Mouse (Mus musculus): ENCODE results near the gene Elf4. TPM values are rescaled to one million over a fixed set of nuclear protein-coding genes. Genes with fewer than 3 reads are reported as not detected.

Gene Elf4
- polyA plus RNA-seq, 1 experiment from 2014 or later: 10.1 TPM

DNA sequence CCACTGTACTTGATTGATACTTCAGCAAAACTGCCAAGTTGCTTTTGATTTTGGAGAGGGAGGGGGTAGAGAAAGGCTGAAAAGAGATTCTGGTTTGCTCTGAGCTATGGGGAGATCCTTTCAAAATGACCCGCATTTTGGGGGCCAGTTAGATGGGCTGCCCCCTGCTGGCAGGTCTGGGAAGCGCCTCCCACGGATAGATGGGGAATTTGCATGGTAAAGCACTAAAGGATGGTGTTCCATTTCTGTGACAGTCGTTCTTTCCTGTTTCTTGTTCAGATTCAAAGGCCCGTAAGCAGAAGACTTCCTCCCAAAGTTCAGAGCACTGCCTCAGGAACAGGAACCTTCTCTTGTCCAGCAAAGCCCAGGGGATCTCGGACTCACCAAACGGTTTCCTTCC lies 79.3 kb downstream of the Elf4 start:
- H3K4me3 ChIP-seq (ENCODE audit: low read length): no peak overlapping the region
- no peaks in the 10 kb centered on the region for H3K9me3 ChIP-seq (replicated peaks; ENCODE audit: control insufficient read depth, low read length)
- no peak overlapping the region for H3K27ac ChIP-seq (ENCODE audit: low read length)
- 40% methylated on average over 7 of the region's 7 CpGs for WGBS
- no peaks in the 10 kb centered on the region for H3K27me3 ChIP-seq (ENCODE audit: control insufficient read depth, insufficient read depth, low read length)
- H3K4me2 ChIP-seq (ENCODE audit: low read depth, low read length): no peak overlapping the region
- ATAC-seq (replicated peaks; ENCODE audit: extremely low read depth, insufficient read depth, low FRiP score): no peak
- H3K4me1 ChIP-seq (ENCODE audit: control insufficient read depth, insufficient read depth, low read length): no peaks in the 10 kb centered on the region
- no peak overlapping the region for H3K9ac ChIP-seq (ENCODE audit: low read length)
- peaks cover 19% of the 10 kb centered on the region for H3K36me3 ChIP-seq (ENCODE audit: control insufficient read depth, insufficient read depth)

DNA sequence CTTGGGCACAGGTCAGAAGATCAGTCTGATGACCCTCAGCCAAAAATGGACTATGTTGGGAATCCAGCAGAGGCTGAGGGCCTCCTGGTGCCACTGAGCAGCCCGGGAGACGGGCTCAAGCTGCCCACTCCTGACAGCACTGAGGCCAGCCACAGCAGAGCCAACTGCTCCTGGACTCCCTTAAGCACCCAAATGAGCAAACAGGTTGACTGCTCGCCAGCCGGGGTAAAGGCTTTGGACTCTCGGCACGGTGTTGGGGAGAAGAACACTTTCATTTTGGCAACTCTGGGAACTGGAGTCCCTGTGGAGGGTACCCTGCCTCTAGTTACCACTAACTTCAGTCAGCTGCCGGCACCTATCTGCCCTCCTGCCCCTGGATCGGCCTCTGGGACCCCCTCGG lies 95.1 kb downstream of the Elf4 start:
- H3K36me3 ChIP-seq (ENCODE audit: control insufficient read depth, insufficient read depth): peaks cover 11% of the 10 kb centered on the region
- H3K9ac ChIP-seq (ENCODE audit: low read length): no peak overlapping the region
- no peak overlapping the region for H3K4me2 ChIP-seq (ENCODE audit: low read depth, low read length)
- H3K4me3 ChIP-seq (ENCODE audit: low read length): no peak overlapping the region
- no peak overlapping the region for H3K27ac ChIP-seq (ENCODE audit: low read length)
- ATAC-seq (replicated peaks; ENCODE audit: extremely low read depth, insufficient read depth, low FRiP score): no peak
- H3K9me3 ChIP-seq (replicated peaks; ENCODE audit: control insufficient read depth, low read length): no peaks in the 10 kb centered on the region
- H3K4me1 ChIP-seq (ENCODE audit: control insufficient read depth, insufficient read depth, low read length): no peaks in the 10 kb centered on the region
- H3K27me3 ChIP-seq (ENCODE audit: control insufficient read depth, insufficient read depth, low read length): no peaks in the 10 kb centered on the region
- WGBS: 86% methylated on average over 9 of the region's 9 CpGs

DNA sequence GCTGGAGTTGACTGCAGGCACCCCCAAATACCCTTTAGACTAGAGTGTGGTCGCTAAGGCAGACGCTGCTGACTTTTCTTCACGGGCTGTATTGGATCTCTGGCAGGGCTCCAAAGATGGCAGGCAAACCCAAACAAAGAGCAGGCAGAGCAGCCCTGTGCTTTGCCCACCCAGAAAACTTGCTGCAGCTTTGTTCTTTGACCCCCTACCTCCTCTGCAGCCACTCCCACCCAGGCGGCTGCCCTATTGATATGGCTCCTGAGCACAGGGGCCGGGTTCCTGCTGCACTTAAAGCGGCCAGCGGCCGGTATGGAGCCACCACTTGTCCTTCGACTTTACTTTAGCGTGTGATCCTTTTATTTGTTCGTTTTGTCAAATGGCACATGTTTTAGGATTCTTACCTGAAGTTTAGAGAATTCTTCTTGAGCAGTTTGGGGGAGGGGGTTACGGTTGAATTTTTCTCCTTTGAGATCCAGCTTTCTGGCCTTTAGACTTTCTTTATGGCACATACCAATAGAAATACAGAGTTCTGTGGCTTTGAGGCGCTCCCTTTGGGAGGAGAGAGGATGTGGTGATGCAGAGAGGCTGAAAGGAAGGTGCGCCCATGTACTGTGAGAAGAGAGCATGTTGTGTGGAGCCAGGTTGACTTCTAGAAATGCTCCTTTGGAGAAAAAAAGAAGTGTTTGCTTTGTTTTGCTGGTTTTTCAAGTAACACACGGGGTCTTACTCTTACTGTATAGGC lies 96.9 kb downstream of the Elf4 start:
- 49% methylated on average over 15 of the region's 15 CpGs for WGBS
- Histone ChIP-seq H3K27me3 (ENCODE audit: control insufficient read depth, insufficient read depth, low read length) (no peaks in the 10 kb centered on the region), H3K36me3 (ENCODE audit: control insufficient read depth, insufficient read depth) (peaks cover 11% of the 10 kb centered on the region), H3K4me3 (ENCODE audit: low read length) (no peak overlapping the region), H3K27ac (ENCODE audit: low read length) (no peak overlapping the region), H3K9ac (ENCODE audit: low read length) (no peak overlapping the region), H3K4me2 (ENCODE audit: low read depth, low read length) (no peak overlapping the region), H3K9me3 (replicated peaks; ENCODE audit: control insufficient read depth, low read length) (no peaks in the 10 kb centered on the region), H3K4me1 (ENCODE audit: control insufficient read depth, insufficient read depth, low read length) (no peaks in the 10 kb centered on the region)
- ATAC-seq (replicated peaks; ENCODE audit: extremely low read depth, insufficient read depth, low FRiP score): no peak

Other genes starting within 250 kb of the Elf4 start
- gene Utp14a, start 206.3 kb downstream of the Elf4 start, polyA plus RNA-seq (2015; fragmentation: Nextera tagmentation; extraction: Ambion mirVana): 8.8 and 9.0 TPM in 2 replicates
- gene Bcorl1, start 121.8 kb downstream of the Elf4 start, polyA plus RNA-seq (2015; fragmentation: Nextera tagmentation; extraction: Ambion mirVana): 3.4 and 3.6 TPM in 2 replicates
- gene Aifm1, start 50.4 kb upstream of the Elf4 start, polyA plus RNA-seq (2015; fragmentation: Nextera tagmentation; extraction: Ambion mirVana): 123 and 139 TPM in 2 replicates
- 3.8 and 5.6 TPM in 2 replicates for gene Rab33a, start 56.2 kb upstream of the Elf4 start, polyA plus RNA-seq (2015; fragmentation: Nextera tagmentation; extraction: Ambion mirVana)
- 5.1 and 5.8 TPM in 2 replicates for gene Zfp280c, start 131.4 kb upstream of the Elf4 start, polyA plus RNA-seq (2015; fragmentation: Nextera tagmentation; extraction: Ambion mirVana)
- 7.7 and 8.2 TPM in 2 replicates for gene Slc25a14, start 160.3 kb upstream of the Elf4 start, polyA plus RNA-seq (2015; fragmentation: Nextera tagmentation; extraction: Ambion mirVana)
- not detected in 2 replicates for gene Gpr119, start 211.3 kb upstream of the Elf4 start, polyA plus RNA-seq (2015; fragmentation: Nextera tagmentation; extraction: Ambion mirVana)
- 15.3 and 16.1 TPM in 2 replicates for gene Rbmx2, start 231.9 kb upstream of the Elf4 start, polyA plus RNA-seq (2015; fragmentation: Nextera tagmentation; extraction: Ambion mirVana)

Measured in heart, embryonic 16.5 days (tissue).